Mouse (Mus musculus) fat pad, adult 2 months (tissue): ENCODE measurements around the gene Pcp4l1.

Experiments
- DNase-seq: peaks from one replicate; pipeline ENCODE4 v3.0.0-alpha.2; 2011; ENCODE audit warnings: low read depth, low spot score; ENCODE audit errors: extremely low read depth

Gene Pcp4l1

GRCm38 (mm10) chr1:171221281-171222193 lies 25.5 kb upstream of the Pcp4l1 start:
- no peak for DNase-seq

GRCm38 (mm10) chr1:171220871-171221270 lies 24.8 kb upstream of the Pcp4l1 start:
- DNase-seq = no peak

- DNase-seq = no peak
Observed at GRCm38 (mm10) chr1:171216241-171216955, 20.3 kb upstream of the Pcp4l1 start.

- no peak for DNase-seq
Observed at GRCm38 (mm10) chr1:171213801-171214496, 17.9 kb upstream of the Pcp4l1 start, which contains the start of gene Nr1i3. Gene Nr1i3, plus strand, starts transcription at chr1:171213970.

- DNase-seq = no peak
Observed at GRCm38 (mm10) chr1:171212854-171213253, 16.8 kb upstream of the Pcp4l1 start.

GRCm38 (mm10) chr1:171209409-171209808 lies 13.3 kb upstream of the Pcp4l1 start:
- no peak for DNase-seq

GRCm38 (mm10) chr1:171205704-171206493 lies 9.8 kb upstream of the Pcp4l1 start:
- DNase-seq = no peak

- DNase-seq = no peak
Observed at GRCm38 (mm10) chr1:171204249-171204644, 8.2 kb upstream of the Pcp4l1 start.

GRCm38 (mm10) chr1:171203471-171204248 lies 7.6 kb upstream of the Pcp4l1 start:
- DNase-seq = no peak

- DNase-seq = no peak
Observed at GRCm38 (mm10) chr1:171200769-171201168, 4.7 kb upstream of the Pcp4l1 start.

GRCm38 (mm10) chr1:171199532-171199931 lies 3.5 kb upstream of the Pcp4l1 start:
- no peak for DNase-seq

GRCm38 (mm10) chr1:171195046-171195822 lies 834 bp downstream of the Pcp4l1 start:
- DNase-seq = no peak

GRCm38 (mm10) chr1:171193911-171194830 lies 1.9 kb downstream of the Pcp4l1 start:
- DNase-seq = no peak

- no peak for DNase-seq
Observed at GRCm38 (mm10) chr1:171193093-171193840, 2.8 kb downstream of the Pcp4l1 start.

- no peak for DNase-seq
Observed at GRCm38 (mm10) chr1:171192283-171192682, 3.8 kb downstream of the Pcp4l1 start.

GRCm38 (mm10) chr1:171190832-171191231 lies 5.2 kb downstream of the Pcp4l1 start:
- DNase-seq = no peak

- no peak for DNase-seq
Observed at GRCm38 (mm10) chr1:171189476-171190114, 6.5 kb downstream of the Pcp4l1 start.
